Mouse (Mus musculus): ENCODE results near the gene Lrrc8a.

Lrrc8a gene

DNA sequence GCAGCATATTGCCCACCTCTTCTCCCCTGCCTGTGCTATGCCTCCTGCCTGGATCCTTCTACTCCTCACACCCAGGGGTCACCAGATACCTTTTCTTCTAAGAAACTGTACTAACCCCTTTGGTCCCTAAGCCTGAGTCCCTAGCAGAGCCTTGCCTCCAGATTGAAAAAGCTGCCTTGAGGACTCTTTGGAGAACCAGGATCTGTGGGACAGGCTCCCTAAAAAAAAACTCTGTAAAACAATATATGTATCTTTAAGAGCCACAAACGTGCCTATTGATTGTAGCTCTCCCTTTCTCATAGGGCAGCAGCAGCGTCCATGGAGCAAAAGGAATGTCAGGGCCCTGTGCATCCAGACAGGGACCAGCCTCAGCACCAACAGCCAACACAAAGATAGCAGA, 2.8 kb downstream of the Lrrc8a start, which contains the start of gene Gm28035:
Gene Gm28035 (plus strand): TSS at position 301 of the 400 bp plus-strand sequence.
- no peak for DNase-seq

DNA sequence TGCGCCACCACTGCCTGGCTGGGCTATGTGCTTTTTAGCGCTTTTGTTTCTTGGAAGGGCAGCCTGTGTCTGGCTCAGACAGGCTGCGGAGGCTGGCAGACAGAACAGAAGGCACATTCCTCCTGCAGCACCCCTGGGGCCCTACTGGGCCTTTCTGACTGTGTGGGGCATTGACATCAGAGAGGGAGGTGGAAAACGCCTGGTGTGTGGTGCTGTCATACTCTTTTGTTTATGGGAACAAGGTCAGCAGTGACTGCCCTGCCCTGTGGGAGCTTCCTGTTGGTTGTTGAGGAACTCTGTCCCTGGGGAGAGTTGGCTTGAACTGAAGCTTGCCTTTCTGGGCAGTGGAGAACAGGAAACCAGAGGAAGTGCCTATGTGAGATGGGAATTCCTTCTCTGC, 5.0 kb downstream of the Lrrc8a start:
- DNase-seq, result peak; percentile 90

DNA sequence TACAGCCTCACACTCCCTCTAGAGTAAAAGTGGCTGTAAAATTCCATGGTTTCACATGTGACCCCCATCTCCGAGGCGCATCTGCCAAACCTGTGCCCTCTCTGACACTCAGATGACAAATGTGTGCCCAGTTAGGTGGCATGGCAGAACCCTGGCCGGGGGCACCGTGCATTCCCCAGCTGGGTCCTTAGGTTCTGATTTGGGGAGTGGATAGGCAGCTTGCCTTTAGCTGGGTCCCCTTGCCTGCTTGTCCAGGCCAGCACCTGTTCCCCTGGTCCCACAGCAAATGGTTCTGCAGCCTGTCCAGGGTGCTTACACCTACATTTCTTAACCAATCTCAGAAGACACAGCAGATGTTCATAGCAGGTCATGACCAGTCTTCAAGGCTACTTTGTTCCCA, 5.9 kb downstream of the Lrrc8a start:
- no peak for DNase-seq

DNA sequence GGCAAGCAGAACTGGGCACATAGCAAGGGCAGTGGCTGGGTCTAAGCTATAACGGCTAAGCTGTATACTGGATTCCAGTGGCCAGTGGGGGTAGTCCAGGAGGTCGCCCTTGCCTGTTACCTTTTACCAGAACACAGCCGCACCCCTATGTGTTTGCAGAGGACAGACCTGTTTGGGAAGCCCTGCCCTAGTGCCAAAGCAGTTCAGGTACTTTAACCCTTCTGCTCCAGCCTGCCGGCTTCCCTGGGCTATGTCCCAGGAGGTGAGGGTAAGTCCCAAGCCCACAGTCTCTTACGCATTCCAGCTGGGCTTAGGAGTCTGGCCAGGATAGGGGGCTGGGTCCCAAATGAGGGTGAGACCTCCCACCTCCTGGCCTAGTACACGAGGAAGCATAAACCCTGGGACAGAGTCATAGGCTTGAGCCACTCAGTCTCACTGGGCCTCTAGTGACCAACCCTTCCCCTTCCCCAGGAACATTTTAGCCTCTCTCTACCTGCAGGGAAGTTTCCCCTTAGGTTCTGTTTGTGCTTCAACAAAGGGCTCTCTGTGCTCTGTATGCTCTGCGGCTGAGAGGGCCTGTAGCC, 7.2 kb downstream of the Lrrc8a start:
- DNase-seq, result no peak

DNA sequence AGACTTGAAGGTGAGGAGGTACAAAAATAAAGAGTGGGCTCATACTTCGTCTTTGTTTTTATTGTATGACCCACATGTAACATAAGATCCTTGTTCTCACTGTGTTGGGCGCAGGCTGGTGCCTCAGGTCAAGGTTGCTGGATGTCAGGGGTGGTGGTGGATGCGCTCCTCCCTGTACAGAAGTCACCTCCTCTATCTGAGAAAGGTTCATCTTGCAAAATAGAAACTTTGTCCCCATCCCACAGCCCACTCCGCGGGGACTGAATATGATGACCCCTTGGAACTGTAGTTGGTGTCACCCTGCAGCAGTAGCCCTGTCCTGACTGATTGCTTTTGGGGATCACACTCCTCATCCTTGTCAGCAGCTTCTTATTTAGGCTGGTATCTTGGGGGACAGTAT, 9.5 kb downstream of the Lrrc8a start:
- DNase-seq, result no peak

DNA sequence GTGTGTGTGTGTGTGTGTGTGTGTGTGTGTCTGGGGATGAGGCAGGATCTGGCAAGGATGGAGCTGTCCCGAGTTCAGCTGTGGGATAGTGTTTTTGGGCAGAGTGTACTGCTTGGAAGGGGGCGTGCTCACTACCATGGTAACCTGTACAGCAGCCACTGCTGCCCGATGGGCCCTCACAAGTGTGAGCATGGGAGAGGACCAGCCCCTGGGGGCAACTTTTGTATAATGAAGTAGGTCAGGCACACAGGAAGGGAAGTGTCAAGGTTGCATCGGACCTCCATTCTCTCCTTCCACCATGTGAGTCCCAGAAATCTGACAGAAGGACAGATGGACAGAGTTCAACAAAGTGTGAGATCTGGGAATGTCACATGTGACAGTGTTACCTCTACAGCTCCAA, 10.2 kb downstream of the Lrrc8a start:
- DNase-seq, result no peak

DNA sequence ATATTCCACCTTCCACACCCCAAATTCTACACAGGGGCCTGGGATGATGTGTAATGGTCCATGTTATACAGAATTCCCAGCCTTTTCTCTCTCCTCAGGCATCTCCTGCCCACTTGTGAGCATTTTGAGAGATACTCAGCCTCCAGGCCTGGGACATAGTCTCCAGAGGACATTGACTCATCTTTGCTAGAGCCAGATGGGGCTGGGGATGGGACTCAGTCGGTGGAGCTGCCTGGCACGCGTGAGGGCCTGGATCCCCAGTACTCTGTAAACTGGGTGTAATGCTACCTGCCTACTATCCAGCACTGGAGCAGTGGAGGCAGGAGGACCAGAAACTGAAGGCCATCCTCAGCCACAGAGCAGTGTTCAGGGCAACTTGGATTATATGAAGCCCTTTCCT, 11.7 kb downstream of the Lrrc8a start:
- no peak for DNase-seq

DNA sequence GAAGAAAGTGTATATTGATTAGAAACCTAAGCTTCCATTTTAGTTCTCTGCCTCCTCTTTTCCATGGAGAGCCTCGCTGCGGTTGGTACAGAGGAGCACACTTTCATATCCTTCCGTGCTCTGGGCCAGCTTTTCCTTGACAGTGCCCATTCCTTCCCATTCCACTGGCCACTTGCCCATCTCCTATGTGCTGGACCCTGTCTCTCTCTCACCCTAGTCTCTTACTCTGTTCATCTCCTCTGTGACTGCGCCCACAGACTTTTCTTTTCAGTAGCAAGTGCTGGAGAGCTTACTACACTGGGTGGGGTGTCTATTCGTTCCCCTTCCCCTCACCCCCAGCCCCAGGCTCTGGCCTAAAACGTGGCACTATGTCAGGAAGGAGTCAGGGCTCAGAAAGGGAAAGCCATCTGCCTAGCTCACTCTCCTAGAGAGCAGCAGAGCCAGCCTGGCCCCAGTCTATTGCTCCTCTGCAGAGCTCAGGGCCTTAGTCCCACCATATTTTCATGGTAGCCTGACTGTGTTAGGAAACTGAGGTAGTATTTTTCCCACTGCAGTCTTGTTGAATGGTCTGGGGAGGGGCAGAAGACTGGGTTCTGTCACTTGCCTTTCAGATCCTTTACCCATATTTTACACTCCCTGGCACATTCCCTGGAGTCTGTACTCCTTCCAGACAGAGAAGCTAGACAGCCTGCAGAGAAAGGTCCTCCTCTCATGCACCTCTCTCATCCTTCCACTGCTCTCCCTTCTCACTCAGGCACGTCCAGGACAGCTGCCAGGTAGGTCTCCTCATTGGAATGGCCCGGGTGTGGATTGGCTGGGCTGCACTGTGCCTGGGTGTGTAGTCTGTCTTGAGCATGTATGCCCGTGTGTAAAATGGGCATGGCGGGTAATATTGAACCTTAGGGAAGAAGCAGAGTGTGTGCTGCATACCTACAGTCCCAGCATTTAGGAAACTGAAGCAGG, 12.9 kb downstream of the Lrrc8a start:
- no peak for DNase-seq

DNA sequence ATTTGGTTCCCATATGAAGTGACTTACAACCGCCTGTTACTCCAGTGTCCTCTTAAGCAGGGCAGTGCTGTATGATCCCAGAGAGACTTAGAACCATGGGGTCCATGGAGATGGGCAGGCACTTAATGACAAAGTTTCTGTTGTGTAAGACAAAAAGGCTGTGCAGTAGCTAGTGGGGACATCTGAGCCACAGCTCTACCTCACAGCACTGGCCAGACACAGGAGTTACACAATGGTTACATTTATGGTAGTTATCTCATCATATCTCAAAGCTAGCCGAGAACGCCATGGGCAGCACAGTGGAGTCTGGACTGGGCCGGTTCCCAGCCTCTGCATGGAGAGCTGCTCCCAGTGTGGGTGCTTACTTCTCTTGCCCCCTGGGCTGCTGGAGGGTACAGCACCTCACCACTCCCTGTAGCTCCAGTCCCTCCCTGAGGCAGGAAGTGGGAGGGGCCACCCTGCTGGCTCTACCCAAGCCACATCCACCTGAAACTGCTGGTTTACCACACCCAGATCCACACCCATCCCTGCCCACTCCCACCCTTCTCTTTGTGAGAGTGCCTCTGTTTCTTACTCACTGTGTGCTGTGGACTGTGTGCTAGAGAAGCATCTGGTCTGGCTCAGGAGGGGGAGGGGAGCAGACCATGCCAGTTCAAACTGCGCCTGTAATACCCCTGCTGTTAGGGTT, 14.0 kb downstream of the Lrrc8a start:
- peak; percentile 54 for DNase-seq

DNA sequence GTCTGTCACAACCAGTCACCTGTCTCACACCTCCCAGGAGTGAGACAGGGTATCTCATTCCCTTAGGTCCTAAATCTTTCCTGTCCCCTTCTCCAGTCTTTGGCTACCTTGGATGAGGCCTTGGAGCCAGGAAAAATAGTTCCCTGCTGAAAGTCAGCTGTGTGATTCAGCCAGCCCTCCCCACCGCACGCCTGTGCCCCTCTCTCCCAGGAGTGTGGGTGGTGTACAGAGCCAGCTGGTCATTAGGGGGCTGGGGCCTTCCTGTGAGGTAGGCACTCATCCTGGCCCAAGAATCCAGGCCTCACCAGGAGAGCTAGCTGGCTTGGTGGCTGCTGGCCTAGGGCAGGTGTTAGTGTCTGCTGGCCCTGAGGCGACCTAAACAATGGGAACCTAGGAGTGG, 15.0 kb downstream of the Lrrc8a start:
- DNase-seq, result no peak

DNA sequence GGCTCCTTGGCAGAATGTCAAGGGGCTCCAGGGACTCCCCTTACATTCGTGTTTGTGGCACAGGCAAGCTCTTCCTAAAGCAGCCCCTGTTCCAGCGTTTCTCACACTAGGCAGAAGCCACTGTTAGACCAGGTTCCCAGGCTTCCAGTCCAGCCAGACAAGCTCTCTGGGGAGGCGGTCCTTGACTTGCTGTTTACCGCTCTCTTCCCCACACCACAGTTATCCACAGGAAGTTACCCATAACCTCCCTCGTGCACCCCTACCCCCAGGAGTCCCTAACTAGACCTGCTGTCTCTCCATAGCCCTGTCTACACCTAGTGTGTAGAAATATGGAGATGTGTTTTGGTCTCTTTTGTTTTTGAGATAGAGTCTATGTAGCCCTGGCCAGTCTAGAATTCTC, 16.3 kb downstream of the Lrrc8a start:
- DNase-seq, result no peak

DNA sequence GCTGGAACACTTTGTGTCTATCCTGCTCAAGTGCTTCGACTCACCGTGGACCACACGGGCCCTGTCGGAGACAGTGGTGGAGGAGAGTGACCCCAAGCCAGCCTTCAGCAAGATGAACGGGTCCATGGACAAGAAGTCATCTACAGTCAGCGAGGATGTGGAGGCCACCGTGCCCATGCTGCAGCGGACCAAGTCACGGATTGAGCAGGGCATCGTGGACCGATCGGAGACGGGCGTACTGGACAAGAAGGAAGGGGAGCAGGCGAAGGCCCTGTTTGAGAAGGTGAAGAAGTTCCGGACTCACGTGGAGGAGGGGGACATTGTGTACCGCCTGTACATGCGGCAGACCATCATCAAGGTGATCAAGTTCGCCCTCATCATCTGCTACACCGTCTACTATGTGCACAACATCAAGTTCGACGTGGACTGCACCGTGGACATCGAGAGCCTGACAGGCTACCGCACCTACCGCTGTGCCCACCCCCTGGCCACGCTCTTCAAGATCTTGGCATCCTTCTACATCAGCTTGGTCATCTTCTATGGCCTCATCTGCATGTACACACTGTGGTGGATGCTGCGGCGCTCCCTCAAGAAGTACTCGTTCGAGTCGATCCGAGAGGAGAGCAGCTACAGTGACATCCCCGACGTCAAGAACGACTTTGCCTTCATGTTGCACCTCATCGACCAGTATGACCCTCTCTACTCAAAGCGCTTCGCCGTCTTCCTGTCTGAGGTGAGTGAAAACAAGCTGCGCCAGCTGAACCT, 18.3 kb downstream of the Lrrc8a start:
- DNase-seq, result no peak

DNA sequence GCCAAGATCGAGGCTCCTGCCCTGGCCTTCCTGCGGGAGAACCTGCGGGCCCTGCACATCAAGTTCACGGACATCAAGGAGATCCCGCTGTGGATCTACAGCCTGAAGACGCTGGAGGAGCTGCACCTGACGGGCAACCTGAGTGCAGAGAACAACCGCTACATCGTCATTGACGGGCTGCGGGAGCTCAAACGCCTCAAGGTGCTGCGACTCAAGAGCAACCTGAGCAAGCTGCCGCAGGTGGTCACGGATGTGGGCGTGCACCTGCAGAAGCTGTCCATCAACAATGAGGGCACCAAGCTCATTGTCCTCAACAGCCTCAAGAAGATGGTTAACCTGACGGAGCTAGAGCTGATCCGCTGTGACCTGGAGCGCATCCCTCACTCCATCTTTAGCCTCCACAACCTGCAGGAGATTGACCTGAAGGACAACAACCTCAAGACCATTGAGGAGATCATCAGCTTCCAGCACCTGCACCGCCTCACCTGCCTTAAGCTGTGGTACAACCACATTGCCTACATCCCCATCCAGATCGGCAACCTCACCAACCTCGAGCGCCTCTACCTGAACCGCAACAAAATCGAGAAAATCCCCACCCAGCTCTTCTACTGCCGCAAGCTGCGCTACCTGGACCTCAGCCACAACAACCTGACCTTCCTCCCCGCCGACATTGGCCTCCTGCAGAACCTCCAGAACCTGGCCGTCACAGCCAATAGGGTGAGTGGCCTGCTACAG, 19.3 kb downstream of the Lrrc8a start:
- DNase-seq, result no peak

DNA sequence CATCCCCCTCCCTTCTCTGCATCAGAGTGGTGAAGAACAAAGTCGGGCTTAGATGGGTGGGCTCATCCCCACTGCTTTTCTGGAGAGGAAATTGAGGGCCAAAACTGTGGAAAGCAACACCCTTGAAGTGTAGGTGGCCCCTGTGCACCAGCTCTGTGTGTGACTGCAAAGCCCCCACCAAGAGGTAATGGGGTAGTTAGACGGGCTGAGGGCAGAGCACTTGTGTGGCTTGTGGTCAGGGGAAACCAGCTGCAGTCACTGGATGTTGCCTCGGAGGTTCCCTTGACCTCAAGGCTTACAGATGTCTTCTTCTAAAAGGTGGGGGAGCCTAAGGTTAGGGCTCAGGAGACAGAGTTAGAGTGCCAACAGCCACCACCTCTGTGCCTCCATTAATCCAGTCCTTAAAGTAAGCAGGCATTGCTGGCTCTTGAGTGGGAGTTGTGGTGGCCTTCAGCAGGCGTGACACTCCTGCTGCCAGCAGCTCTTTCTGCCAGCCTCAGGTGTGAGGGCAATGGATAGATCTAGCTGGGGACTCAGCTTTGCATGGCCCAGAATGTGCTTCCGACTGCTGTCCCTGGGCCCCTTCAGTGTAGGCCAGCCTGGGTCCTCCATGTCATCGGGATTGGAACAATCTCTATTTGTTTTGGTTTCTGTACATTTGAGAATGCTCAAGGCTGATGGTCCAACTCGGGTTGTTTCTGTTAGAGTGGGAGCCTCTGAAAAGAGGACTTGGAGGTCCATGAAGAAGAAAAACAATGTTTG, 20.4 kb downstream of the Lrrc8a start:
- DNase-seq, result no peak

DNA sequence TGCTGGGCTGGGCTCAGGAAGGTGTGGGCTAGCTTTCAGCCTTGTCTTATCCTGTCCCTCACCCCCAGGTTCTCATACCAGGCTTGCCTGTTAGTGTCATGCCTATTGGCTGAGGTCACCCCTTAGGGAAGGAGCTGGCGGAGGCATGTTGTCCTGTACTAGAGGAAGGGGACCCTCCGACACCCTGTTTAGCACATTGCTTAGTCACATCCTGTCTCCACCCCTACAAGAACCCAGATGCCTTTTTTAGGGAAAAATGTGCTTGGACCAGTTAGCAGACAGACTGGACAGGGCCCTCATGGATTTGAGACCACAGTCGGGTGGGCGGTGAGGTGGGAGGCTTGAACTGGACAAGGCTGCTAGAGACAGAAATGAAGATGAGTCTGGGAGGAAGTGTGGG, 21.1 kb downstream of the Lrrc8a start:
- DNase-seq, result peak; percentile 71

DNA sequence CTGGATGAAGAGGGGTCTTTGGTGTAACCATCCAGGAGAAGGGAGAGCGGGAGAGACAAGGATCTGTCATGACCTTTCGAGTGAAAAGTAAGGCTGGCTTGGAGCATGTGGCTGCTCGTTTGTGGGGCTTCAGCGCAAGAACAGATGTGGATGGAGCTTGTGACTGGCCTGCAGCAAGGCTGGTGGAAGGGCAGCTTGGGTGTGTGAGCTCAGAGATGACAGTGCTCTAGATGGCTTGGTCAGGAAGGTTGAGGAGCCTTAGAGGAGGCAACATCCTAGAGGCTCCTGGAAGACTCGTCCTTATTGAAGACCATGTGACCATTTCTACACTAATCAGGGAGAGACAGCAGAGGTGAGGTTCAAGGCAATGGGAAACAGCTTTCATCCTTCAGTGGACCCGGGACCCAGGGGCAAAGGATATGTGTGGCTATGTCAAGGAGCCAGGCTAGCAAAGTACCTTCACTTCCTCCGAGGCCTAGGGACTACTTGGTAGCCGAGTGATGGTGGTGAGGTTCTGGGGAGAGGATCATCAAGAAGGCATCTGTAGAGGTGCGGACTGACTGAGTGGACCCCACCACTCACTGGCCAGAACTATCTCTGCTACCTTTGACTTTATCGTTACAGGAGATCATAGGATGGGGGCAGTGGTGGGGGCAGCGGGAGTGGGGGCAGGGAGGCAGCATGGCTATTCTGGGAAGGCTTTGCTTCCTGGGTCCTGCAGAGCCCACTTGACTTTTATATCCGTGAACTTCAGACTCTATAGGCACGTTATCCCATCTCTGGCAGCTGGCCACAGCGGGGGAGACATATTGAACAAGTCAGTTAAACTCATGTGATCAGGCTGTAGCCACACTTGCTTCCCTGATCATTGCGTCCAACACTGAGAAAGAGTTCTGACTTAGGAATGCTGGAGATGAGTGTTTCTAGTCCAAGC, 21.9 kb downstream of the Lrrc8a start:
- DNase-seq, result no peak

DNA sequence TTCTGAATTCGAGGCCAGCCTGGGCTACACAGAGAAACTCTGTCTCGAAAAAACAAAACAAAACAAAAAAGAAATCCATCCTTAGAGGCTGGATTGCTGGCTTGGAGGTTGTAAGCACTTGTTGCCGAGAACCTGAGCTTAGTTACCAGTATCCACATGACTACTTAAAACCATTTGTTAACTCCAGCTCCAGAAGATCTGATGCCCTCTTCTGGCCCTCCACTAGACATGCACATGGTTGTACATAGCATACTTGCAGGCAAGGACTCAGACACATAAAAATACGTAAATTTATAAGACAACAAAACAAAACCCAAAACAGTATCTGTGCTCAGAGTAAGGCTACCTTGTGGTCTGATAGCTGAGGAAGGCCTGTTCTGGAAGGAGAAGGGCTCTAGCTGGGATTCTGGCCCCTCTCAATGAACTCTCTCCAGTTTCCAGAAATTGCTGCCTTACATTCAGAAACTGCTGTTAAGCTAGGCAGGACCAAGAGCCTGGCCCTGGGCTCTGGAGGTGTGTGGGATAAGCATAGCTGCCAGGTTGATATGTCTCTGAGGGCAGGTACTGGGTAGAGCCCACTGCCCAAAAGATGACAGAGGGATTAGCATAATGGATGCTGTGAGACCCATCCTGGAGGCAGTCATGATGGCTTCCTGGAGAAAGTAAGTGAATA, 23.7 kb downstream of the Lrrc8a start:
- DNase-seq, result no peak

DNA sequence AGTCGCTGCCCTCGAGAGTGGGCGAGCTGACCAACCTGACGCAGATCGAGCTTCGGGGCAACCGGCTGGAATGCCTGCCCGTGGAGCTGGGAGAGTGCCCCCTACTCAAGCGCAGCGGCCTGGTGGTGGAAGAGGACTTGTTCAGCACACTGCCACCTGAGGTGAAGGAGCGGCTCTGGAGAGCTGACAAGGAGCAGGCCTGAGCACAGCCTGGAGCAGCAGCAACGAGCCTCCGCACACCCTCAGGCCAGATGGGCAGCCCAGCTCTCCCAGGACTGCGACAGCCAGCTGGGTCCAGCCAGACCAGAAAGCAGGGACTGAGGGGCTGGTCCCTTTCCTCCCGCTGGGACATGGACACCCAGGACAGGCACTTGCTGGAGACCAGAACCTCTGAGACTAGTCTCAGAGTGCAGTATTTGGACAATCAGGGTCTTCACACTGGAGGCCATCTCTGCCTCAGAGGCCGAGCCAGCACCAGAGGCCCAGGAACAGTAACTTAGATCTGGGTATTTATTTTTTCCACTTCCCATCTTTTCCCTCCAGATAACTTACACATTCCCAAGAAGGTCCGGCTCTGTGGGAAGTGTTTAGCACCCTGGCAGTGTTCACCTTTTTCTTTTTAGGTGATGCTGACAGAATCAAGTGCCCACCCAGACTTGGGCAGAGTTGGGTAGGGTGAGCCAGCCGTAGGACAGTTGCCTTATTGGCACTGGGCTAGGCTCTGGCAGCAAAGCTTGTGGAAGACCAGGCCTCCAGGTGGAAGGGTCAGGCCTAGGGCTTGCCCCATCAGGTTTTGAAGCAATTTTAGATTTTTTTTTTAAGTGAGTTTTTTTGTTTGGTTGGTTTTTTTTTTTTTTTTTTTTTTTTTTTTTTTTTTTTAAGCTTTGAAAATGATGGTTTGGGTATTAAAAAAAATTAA, 24.7 kb downstream of the Lrrc8a start:
- DNase-seq, result no peak

Data from kidney, postnatal 14 days (tissue).